Mouse (Mus musculus): ENCODE data around the gene Dnah2. TPM values are rescaled to one million over a fixed set of nuclear protein-coding genes. Genes with fewer than 3 reads are reported as not detected.
"Not testable (repeated sequence)": the region's sequence is repeated elsewhere in the genome, so short reads cannot be mapped to it uniquely, and the experiment has no call there.

The Dnah2 gene
- polyA plus RNA-seq, 1 experiment from 2014 or later: 1.5 TPM

DNA sequence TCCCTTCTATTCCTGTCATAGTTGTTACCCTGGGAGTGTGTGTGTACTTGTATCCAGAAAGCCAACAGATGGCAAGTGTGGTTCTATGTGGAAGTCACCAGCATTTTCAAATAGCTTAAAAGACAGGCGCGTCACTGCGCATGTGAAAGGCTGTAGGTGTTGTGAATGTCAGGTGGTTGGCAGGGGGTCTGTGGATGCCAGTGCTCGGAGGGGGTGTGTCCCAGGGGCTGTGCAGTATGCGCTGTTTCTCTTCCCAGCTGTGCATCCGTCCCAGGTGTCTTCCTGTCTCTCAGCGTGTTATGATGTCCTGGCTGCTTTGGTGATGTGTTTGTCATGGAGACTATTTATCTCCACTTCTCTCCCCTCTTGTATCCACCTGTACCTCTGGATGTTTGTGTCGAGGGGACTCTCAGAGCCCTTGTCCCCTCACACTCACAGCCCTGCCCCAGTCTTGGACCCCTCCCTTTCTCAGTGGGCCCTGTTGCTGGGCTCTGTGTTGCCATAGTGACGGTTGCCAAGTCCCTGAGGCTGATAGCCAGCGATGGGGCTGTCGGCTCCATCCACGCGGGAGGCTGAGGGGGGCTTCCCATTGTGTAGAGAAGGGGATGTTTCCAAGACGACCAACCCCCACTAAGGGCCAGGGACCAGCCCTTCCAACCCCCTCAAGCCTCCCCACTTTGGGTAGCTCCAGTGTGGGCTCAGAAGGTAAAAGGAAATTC is 3.9 kb upstream of the Dnah2 start:
- 21% methylated on average over 14 of the region's 14 CpGs for WGBS
- no peak overlapping the region; the same call in 1 of the 2 replicates for H3K9ac ChIP-seq (replicated peaks; ENCODE audit: low read length)
- peaks cover 4% of the 10 kb centered on the region for H3K4me1 ChIP-seq (ENCODE audit: control insufficient read depth, insufficient read depth, low read length)
- DNase-seq (ENCODE audit: low spot score) (peak; percentile 76), ATAC-seq (replicated peaks; ENCODE audit: insufficient number of reproducible peaks, low FRiP score, low TSS enrichment, low read depth) (peak; percentile 56)
- no peaks in the 10 kb centered on the region for H3K27me3 ChIP-seq (ENCODE audit: control insufficient read depth, insufficient read depth, low read length)
- H3K4me2 ChIP-seq (ENCODE audit: low read depth, low read length): no peak overlapping the region
- no peak overlapping the region for H3K27ac ChIP-seq (replicated peaks; ENCODE audit: low read depth, low read length)
- H3K9me3 ChIP-seq (replicated peaks; ENCODE audit: control insufficient read depth, low read length): no peaks in the 10 kb centered on the region
- no peaks in the 10 kb centered on the region; the same call in 1 of the 2 replicates for H3K36me3 ChIP-seq (replicated peaks; ENCODE audit: control insufficient read depth, insufficient read depth, low read depth, low read length)
- no peak overlapping the region for H3K4me3 ChIP-seq (ENCODE audit: low read depth, low read length)

- WGBS: 61% methylated on average over 4 of the region's 4 CpGs
- H3K4me3 ChIP-seq (ENCODE audit: low read depth, low read length): no peak overlapping the region
- DNase-seq (ENCODE audit: low spot score): no peak
- ATAC-seq (replicated peaks; ENCODE audit: insufficient number of reproducible peaks, low FRiP score, low TSS enrichment, low read depth): no peak
- no peak overlapping the region for H3K4me2 ChIP-seq (ENCODE audit: low read depth, low read length)
- no peaks in the 10 kb centered on the region; the same call in 1 of the 2 replicates for H3K4me1 ChIP-seq (ENCODE audit: control insufficient read depth, insufficient read depth, low read length)
- H3K27me3 ChIP-seq (ENCODE audit: control insufficient read depth, insufficient read depth, low read length): no peaks in the 10 kb centered on the region
- H3K9me3 ChIP-seq (replicated peaks; ENCODE audit: control insufficient read depth, low read length): no peaks in the 10 kb centered on the region
- H3K9ac ChIP-seq (replicated peaks; ENCODE audit: low read length): no peak overlapping the region
- H3K27ac ChIP-seq (replicated peaks; ENCODE audit: low read depth, low read length): no peak overlapping the region
- no peaks in the 10 kb centered on the region; the same call in 1 of the 2 replicates for H3K36me3 ChIP-seq (replicated peaks; ENCODE audit: control insufficient read depth, insufficient read depth, low read depth, low read length)
Measured at GRCm38 (mm10) chr11:69551310-69551709, 2.4 kb upstream of the Dnah2 start.

DNA sequence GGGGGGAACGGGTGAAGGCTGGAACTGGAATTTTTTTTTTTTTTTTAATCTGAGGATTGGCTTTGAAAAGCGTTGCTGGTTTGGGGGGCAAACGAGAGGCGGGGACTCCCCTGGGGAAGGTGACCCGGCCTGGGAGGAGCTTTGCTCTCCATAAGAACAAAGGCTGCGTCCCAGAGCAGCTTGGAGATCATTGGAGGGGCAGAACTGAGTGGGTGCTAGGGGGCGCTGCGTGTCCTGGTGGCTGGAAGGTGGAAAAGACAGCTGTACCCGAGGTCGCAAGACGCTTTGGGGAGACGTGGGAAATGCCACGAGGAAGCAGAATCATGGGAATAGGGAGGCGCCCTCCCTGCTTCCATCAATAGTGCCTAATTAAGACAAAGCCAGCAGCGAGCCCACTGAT is 1.8 kb downstream of the Dnah2 start:
- H3K4me1 ChIP-seq (ENCODE audit: control insufficient read depth, insufficient read depth, low read length): no peaks in the 10 kb centered on the region; the same call in 1 of the 2 replicates
- DNase-seq (ENCODE audit: low spot score): no peak
- ATAC-seq (replicated peaks; ENCODE audit: insufficient number of reproducible peaks, low FRiP score, low TSS enrichment, low read depth): peak; percentile 16; the same call in 1 of the 2 replicates

GRCm38 (mm10) chr11:69546423-69547053 is 2.4 kb downstream of the Dnah2 start:
- no peaks in the 10 kb centered on the region for H3K9me3 ChIP-seq (replicated peaks; ENCODE audit: control insufficient read depth, low read length)
- peak overlapping the region; percentile 72 for H3K27ac ChIP-seq (replicated peaks; ENCODE audit: low read depth, low read length)
- 0% methylated on average over 44 of the region's 44 CpGs for WGBS
- H3K36me3 ChIP-seq (replicated peaks; ENCODE audit: control insufficient read depth, insufficient read depth, low read depth, low read length): no peaks in the 10 kb centered on the region
- peak; percentile 54 for ATAC-seq (replicated peaks; ENCODE audit: insufficient number of reproducible peaks, low FRiP score, low TSS enrichment, low read depth)
- peak overlapping the region; percentile 88 for H3K4me2 ChIP-seq (ENCODE audit: low read depth, low read length)
- peak overlapping the region; percentile 77 for H3K9ac ChIP-seq (replicated peaks; ENCODE audit: low read length)
- peak; percentile 91 for DNase-seq (ENCODE audit: low spot score)
- H3K4me3 ChIP-seq (ENCODE audit: low read depth, low read length): peak overlapping the region; percentile 41
- H3K27me3 ChIP-seq (ENCODE audit: control insufficient read depth, insufficient read depth, low read length): no peaks in the 10 kb centered on the region
- H3K4me1 ChIP-seq (ENCODE audit: control insufficient read depth, insufficient read depth, low read length): no peaks in the 10 kb centered on the region; the same call in 1 of the 2 replicates

More for the DNA sequence above, 1.8 kb downstream of the Dnah2 start:
- 5% methylated on average over 15 of the region's 15 CpGs for WGBS
- Histone ChIP-seq H3K27ac (replicated peaks; ENCODE audit: low read depth, low read length) (peak overlapping the region; percentile 72), H3K4me2 (ENCODE audit: low read depth, low read length) (peak overlapping the region; percentile 88), H3K4me3 (ENCODE audit: low read depth, low read length) (peak overlapping the region; percentile 41), H3K27me3 (ENCODE audit: control insufficient read depth, insufficient read depth, low read length) (no peaks in the 10 kb centered on the region), H3K9ac (replicated peaks; ENCODE audit: low read length) (peak overlapping the region; percentile 77), H3K9me3 (replicated peaks; ENCODE audit: control insufficient read depth, low read length) (no peaks in the 10 kb centered on the region), H3K36me3 (replicated peaks; ENCODE audit: control insufficient read depth, insufficient read depth, low read depth, low read length) (no peaks in the 10 kb centered on the region)

DNA sequence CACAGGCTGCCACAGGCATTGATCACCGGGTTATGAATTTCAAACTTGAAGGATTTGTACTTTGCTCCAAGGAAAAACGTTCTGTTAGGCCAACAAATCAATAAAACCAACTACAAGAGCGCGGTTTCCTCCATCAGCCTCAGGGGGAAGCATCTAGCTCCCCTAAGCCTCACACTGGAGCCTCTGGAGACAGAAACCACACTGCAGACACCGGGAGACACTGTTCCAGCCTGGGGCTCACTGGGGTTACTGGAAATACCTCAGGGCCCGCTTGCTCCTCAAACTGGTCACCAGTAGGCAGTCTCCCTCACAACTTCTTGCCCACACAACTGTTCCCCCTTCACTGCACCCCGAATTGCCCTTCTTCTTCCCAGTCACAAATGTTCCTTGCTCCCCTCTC is 3.0 kb downstream of the Dnah2 start:
- Histone ChIP-seq H3K4me1 (ENCODE audit: control insufficient read depth, insufficient read depth, low read length) (no peaks in the 10 kb centered on the region; the same call in 1 of the 2 replicates), H3K27ac (replicated peaks; ENCODE audit: low read depth, low read length) (peak overlapping the region; percentile 72), H3K4me2 (ENCODE audit: low read depth, low read length) (peak overlapping the region; percentile 88), H3K9ac (replicated peaks; ENCODE audit: low read length) (peak overlapping the region; percentile 77), H3K27me3 (ENCODE audit: control insufficient read depth, insufficient read depth, low read length) (no peaks in the 10 kb centered on the region), H3K9me3 (replicated peaks; ENCODE audit: control insufficient read depth, low read length) (no peaks in the 10 kb centered on the region), H3K4me3 (ENCODE audit: low read depth, low read length) (peak overlapping the region; percentile 41), H3K36me3 (replicated peaks; ENCODE audit: control insufficient read depth, insufficient read depth, low read depth, low read length) (no peaks in the 10 kb centered on the region)
- DNase-seq (ENCODE audit: low spot score) (no peak), ATAC-seq (replicated peaks; ENCODE audit: insufficient number of reproducible peaks, low FRiP score, low TSS enrichment, low read depth) (no peak)
- 10% methylated on average over 7 of the region's 7 CpGs for WGBS

DNA sequence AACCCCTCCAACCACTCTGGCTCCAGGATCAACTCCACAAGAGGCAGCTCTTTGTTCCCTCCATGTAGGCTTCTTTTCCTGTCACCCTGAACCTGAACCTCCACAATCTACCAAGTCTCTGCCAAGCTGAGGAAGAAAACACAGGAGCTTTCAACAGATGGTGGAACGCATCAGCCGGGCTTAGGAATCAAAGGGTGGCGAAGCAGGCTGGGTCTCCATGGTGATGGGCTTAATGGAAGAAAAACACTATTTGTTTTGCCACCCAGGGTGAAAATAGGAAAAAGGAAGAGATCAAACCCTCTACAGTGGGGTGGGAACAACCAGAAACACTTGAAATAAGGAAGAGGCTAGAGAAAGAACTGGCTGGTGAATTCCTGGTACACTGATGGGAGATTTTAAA is 5.3 kb downstream of the Dnah2 start:
- Histone ChIP-seq H3K27me3 (ENCODE audit: control insufficient read depth, insufficient read depth, low read length) (no peaks in the 10 kb centered on the region), H3K9me3 (replicated peaks; ENCODE audit: control insufficient read depth, low read length) (no peaks in the 10 kb centered on the region), H3K4me3 (ENCODE audit: low read depth, low read length) (no peak overlapping the region), H3K9ac (replicated peaks; ENCODE audit: low read length) (no peak overlapping the region), H3K27ac (replicated peaks; ENCODE audit: low read depth, low read length) (no peak overlapping the region), H3K4me1 (ENCODE audit: control insufficient read depth, insufficient read depth, low read length) (no peaks in the 10 kb centered on the region; the same call in 1 of the 2 replicates), H3K36me3 (replicated peaks; ENCODE audit: control insufficient read depth, insufficient read depth, low read depth, low read length) (no peaks in the 10 kb centered on the region), H3K4me2 (ENCODE audit: low read depth, low read length) (no peak overlapping the region)
- ATAC-seq (replicated peaks; ENCODE audit: insufficient number of reproducible peaks, low FRiP score, low TSS enrichment, low read depth): no peak
- DNase-seq (ENCODE audit: low spot score): no peak
- WGBS: 36% methylated on average over 3 of the region's 3 CpGs

GRCm38 (mm10) chr11:69541741-69542140 is 7.2 kb downstream of the Dnah2 start:
- not testable (repeated sequence) for DNase-seq (ENCODE audit: low spot score); H3K9me3 ChIP-seq (replicated peaks; ENCODE audit: control insufficient read depth, low read length); H3K27me3 ChIP-seq (ENCODE audit: control insufficient read depth, insufficient read depth, low read length); ATAC-seq (replicated peaks; ENCODE audit: insufficient number of reproducible peaks, low FRiP score, low TSS enrichment, low read depth); H3K36me3 ChIP-seq (replicated peaks; ENCODE audit: control insufficient read depth, insufficient read depth, low read depth, low read length); H3K4me1 ChIP-seq (ENCODE audit: control insufficient read depth, insufficient read depth, low read length); H3K4me3 ChIP-seq (ENCODE audit: low read depth, low read length); H3K9ac ChIP-seq (replicated peaks; ENCODE audit: low read length); H3K27ac ChIP-seq (replicated peaks; ENCODE audit: low read depth, low read length); H3K4me2 ChIP-seq (ENCODE audit: low read depth, low read length)
- WGBS: 76% methylated on average over 1 of the region's 3 CpGs

DNA sequence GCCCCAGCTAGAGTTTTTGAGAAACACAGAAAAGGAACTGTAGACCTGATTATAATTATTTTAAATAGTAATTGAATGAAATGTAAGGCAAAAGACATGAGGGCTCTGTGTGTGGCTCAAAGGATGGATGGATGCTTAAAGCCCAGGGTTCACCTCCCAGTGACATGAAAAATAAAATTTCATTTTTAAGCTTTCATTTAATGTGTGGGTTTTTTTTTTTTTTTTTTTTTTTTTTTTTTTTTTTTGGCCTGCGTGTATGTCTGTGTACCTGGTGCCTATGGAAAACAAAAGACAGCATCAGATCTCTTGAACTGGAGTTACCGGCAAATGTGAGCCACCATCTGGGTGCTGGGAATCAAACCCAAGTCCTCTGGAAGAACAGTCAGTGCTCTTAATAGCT is 8.2 kb downstream of the Dnah2 start:
- no peak for ATAC-seq (replicated peaks; ENCODE audit: insufficient number of reproducible peaks, low FRiP score, low TSS enrichment, low read depth)
- WGBS: 92% methylated on average over 2 of the region's 2 CpGs
- H3K27ac ChIP-seq (replicated peaks; ENCODE audit: low read depth, low read length): no peak overlapping the region
- no peak overlapping the region for H3K4me3 ChIP-seq (ENCODE audit: low read depth, low read length)
- no peaks in the 10 kb centered on the region for H3K27me3 ChIP-seq (ENCODE audit: control insufficient read depth, insufficient read depth, low read length)
- H3K36me3 ChIP-seq (replicated peaks; ENCODE audit: control insufficient read depth, insufficient read depth, low read depth, low read length): no peaks in the 10 kb centered on the region
- no peak for DNase-seq (ENCODE audit: low spot score)
- H3K9ac ChIP-seq (replicated peaks; ENCODE audit: low read length): no peak overlapping the region
- no peaks in the 10 kb centered on the region for H3K4me1 ChIP-seq (ENCODE audit: control insufficient read depth, insufficient read depth, low read length)
- no peak overlapping the region for H3K4me2 ChIP-seq (ENCODE audit: low read depth, low read length)
- no peaks in the 10 kb centered on the region for H3K9me3 ChIP-seq (replicated peaks; ENCODE audit: control insufficient read depth, low read length)

Measured in embryonic facial prominence, embryonic 11.5 days (tissue).